Mouse (Mus musculus): ENCODE data around the gene Fastkd3. TPM values are rescaled to one million over a fixed set of nuclear protein-coding genes. Genes with fewer than 3 reads are reported as not detected.

Fastkd3 gene
- polyA plus RNA-seq, 1 experiment from 2014 or later = 19.5 TPM

DNA sequence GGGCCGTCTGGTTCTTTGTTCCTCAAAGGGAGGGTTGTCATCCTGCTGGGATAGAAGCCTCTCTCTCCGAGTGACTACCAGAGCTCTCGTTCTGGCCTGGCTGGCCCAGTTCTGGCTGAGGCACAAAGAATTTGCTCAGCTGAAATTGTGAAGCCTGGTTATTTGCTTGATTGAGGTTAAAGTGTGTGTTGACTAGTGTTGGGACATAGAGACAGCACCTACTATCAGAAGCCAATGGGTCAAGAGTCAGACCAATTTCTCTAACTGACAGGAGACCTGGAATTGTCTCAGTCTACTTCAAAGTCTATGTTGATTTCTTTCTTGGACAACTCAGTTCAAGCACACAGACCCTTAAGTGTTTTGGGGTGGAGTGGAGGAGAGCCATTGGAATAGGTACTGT, 45.0 kb downstream of the Fastkd3 start:
- Histone ChIP-seq H3K9ac (replicated peaks) (no peak overlapping the region), H3K9me3 (replicated peaks) (no peaks in the 10 kb centered on the region), H3K4me3 (replicated peaks) (no peak overlapping the region), H3K4me1 (no peaks in the 10 kb centered on the region), H3K4me2 (no peak overlapping the region), H3K27ac (replicated peaks) (no peak overlapping the region), H3K27me3 (replicated peaks) (no peaks in the 10 kb centered on the region), H3K36me3 (0 out of 2 replicates have a peak, but pooled peaks cover 3% of the 10 kb centered on the region)
- ATAC-seq (ENCODE audit: low FRiP score) = no peak
- 72% methylated on average over 3 of the region's 3 CpGs for WGBS

Other genes starting within 250 kb of the Fastkd3 start
- gene Mtrr, start 85 bp upstream of the Fastkd3 start, polyA plus RNA-seq (2015; fragmentation: Nextera tagmentation; extraction: Ambion mirVana) = 14.5 and 15.8 TPM in 2 replicates
- gene 1700001L19Rik, start 15.2 kb downstream of the Fastkd3 start, polyA plus RNA-seq (2015; fragmentation: Nextera tagmentation; extraction: Ambion mirVana) = 4.8 and 5.9 TPM in 2 replicates